In the genomic region with DNA sequence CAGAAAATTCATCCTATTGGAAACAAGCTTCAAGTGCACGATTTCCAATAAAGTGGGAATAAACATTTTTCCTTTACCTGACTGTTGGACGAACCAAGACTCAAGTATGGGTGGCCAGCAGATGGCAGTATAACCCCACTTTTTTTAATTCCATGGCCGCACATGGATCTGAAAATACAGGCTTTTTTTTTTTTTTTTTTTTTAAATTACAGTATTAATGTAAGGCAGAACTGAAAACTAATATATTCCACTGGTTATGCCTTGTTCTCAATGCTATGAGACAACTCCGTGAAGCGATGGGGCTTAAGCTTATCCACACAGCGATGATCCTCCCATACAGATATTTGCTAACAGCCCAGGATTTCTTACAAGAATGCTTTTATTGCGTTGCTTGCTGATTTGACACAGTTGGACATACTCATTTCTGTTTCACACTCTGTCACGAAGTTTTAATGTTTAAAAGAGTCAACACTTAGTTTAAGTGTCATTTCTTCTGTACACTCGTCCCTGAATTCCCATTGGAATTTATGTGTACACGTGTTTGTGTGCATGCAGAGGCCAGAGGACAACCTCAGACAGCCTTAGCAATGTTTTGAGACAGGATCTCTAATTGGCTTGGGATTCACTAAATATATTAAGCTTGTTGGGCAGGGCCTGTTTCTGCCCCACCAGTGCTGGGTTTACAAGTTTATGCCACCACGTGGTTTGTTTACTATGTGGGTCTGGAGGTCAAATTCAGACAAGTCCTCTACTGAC, we compare ENCODE assay signal across 8 mouse cellular contexts.
DNase-seq lines count a peak whose midpoint lies in the region; ATAC-seq and TF ChIP-seq lines count a peak whose summit lies in the region.
"Had no signal": no experiment of that assay in that cellular context is flagged by ENCODE, and none has a peak within 500 bp of the region (broad histone marks: within the 10 kb centered on the region; RNA-seq: fewer than 3 reads in every experiment).

No protein-coding gene starts in this region.

- no peaks in the 10 kb centered on the region for H3K36me3 ChIP-seq in embryonic facial prominence, embryonic 13.5 days
- H3K36me3 ChIP-seq in kidney, embryonic 14.5 days (ENCODE audit: control insufficient read depth, insufficient read depth, low read length): no peaks in the 10 kb centered on the region
- no peaks in the 10 kb centered on the region for H3K36me3 ChIP-seq in midbrain, embryonic 11.5 days (ENCODE audit: control insufficient read depth, insufficient read depth, low read length)

- no peak for TF ChIP-seq POLR2A in brain, embryonic 14.5 days (IDR thresholded peaks at IDR 0.05; ENCODE audit: borderline replicate concordance, extremely low read depth, insufficient read depth, insufficient read length, poor library complexity, severe bottlenecking)

- ATAC-seq in embryonic facial prominence, embryonic 13.5 days (ENCODE audit: insufficient number of reproducible peaks, insufficient read depth, low FRiP score, low TSS enrichment, low read depth): no peak
- ATAC-seq in kidney, embryonic 14.5 days (ENCODE audit: low FRiP score, low TSS enrichment): 0 out of 2 replicates have a peak, but pooled peaks have one; percentile 39
- peak; percentile 72; the same call in 1 of the 2 replicates for ATAC-seq in midbrain, embryonic 11.5 days (ENCODE audit: low FRiP score)

- no peaks in the 10 kb centered on the region for H3K9me3 ChIP-seq in embryonic facial prominence, embryonic 13.5 days
- no peaks in the 10 kb centered on the region for H3K9me3 ChIP-seq in kidney, embryonic 14.5 days (ENCODE audit: control insufficient read depth, low read length)
- H3K9me3 ChIP-seq in midbrain, embryonic 11.5 days (ENCODE audit: control insufficient read depth, low read length): no peaks in the 10 kb centered on the region

- peak overlapping the region; percentile 36 for H3K4me2 ChIP-seq in embryonic facial prominence, embryonic 13.5 days
- H3K4me2 ChIP-seq in kidney, embryonic 14.5 days (replicated peaks; ENCODE audit: low read depth, low read length): no peak overlapping the region
- no peak overlapping the region for H3K4me2 ChIP-seq in midbrain, embryonic 11.5 days

- DNase-seq in left cerebral cortex, adult 18-20 months (ENCODE audit: low spot score in 2 of 2): peak; percentile 24 to 56
- no peak for DNase-seq in left cerebral cortex, adult 11 months (ENCODE audit: low spot score)
- DNase-seq in brain, embryonic 14.5 days (ENCODE audit: low read depth): peak; percentile 92
- peak; percentile 94 for DNase-seq in midbrain, embryonic 11.5 days (ENCODE audit: low spot score, missing footprints)
- DNase-seq in yolk sac, embryonic 10.5 days (ENCODE audit: low spot score): peak; percentile 9

- no peak overlapping the region for H3K27ac ChIP-seq in embryonic facial prominence, embryonic 13.5 days
- H3K27ac ChIP-seq in kidney, embryonic 14.5 days (ENCODE audit: low read depth, low read length): no peak overlapping the region
- no peak overlapping the region for H3K27ac ChIP-seq in midbrain, embryonic 11.5 days (ENCODE audit: low read depth, low read length)
- H3K27ac ChIP-seq: macrophage had no signal

- 34% methylated on average over 11 of the region's 11 CpGs for WGBS in embryonic facial prominence, embryonic 13.5 days
- WGBS in kidney, embryonic 14.5 days: 42% methylated on average over 11 of the region's 11 CpGs
- 51% methylated on average over 11 of the region's 11 CpGs for WGBS in midbrain, embryonic 11.5 days

- no peak overlapping the region for H3K4me3 ChIP-seq in embryonic facial prominence, embryonic 13.5 days
- no peak overlapping the region for H3K4me3 ChIP-seq in kidney, embryonic 14.5 days (ENCODE audit: low read length)
- H3K4me3 ChIP-seq in midbrain, embryonic 11.5 days (ENCODE audit: low read depth, low read length): no peak overlapping the region

- peaks cover 3% of the 10 kb centered on the region; the same call in 1 of the 2 replicates for H3K4me1 ChIP-seq in embryonic facial prominence, embryonic 13.5 days
- H3K4me1 ChIP-seq in kidney, embryonic 14.5 days (ENCODE audit: control insufficient read depth, insufficient read depth, low read length): no peaks in the 10 kb centered on the region
- H3K4me1 ChIP-seq in midbrain, embryonic 11.5 days (ENCODE audit: control insufficient read depth, insufficient read depth, low read length): no peaks in the 10 kb centered on the region

- H3K9ac ChIP-seq in embryonic facial prominence, embryonic 13.5 days: no peak overlapping the region; the same call in 1 of the 2 replicates
- H3K9ac ChIP-seq in kidney, embryonic 14.5 days (ENCODE audit: low read depth, low read length): no peak overlapping the region
- H3K9ac ChIP-seq in midbrain, embryonic 11.5 days (ENCODE audit: low read length): no peak overlapping the region

- peak; percentile 70; the same call in 1 of the 2 replicates for TF ChIP-seq CTCF in brain, embryonic 14.5 days (IDR thresholded peaks at IDR 0.05; ENCODE audit: borderline replicate concordance, extremely low read depth, insufficient read depth, insufficient read length)

- no peaks in the 10 kb centered on the region; the same call in 1 of the 2 replicates for H3K27me3 ChIP-seq in embryonic facial prominence, embryonic 13.5 days
- no peaks in the 10 kb centered on the region for H3K27me3 ChIP-seq in kidney, embryonic 14.5 days (ENCODE audit: control insufficient read depth, insufficient read depth, low read length)
- no peaks in the 10 kb centered on the region for H3K27me3 ChIP-seq in midbrain, embryonic 11.5 days (ENCODE audit: control insufficient read depth, insufficient read depth, low read length)
